Mouse (Mus musculus) heart, adult 2 months (tissue): ENCODE results near the gene Rpl27.

ENCODE experiments used
- CTCF ChIP-seq: fragments of 200-600 bp; IDR thresholded peaks from 2 replicates; pipeline ENCODE4 v1.8.1; 2022; ENCODE audit warnings: antibody characterized with exemption, mild to moderate bottlenecking, moderate library complexity
- EP300 ChIP-seq: fragments of 200-500 bp; IDR thresholded peaks from 2 replicates; pipeline ENCODE4 v1.6.1; 2011; ENCODE audit warnings: low read depth, low read length, control low read depth; ENCODE audit not compliant: insufficient read depth
- POLR2A ChIP-seq: fragments of 200-500 bp; IDR thresholded peaks from 2 replicates; pipeline ENCODE4 v1.6.1; 2011; ENCODE audit warnings: mild to moderate bottlenecking, low read depth, low read length, control low read depth; ENCODE audit not compliant: insufficient read depth

- TF ChIP-seq CTCF (no peak), EP300 (no peak), POLR2A (no peak)
These were observed 12.6 kb downstream of the Rpl27 start for GRCm38 (mm10) chr11:101454702-101455101.
